Mouse (Mus musculus): ENCODE data around the gene Aqp1.

Gene Aqp1

DNA sequence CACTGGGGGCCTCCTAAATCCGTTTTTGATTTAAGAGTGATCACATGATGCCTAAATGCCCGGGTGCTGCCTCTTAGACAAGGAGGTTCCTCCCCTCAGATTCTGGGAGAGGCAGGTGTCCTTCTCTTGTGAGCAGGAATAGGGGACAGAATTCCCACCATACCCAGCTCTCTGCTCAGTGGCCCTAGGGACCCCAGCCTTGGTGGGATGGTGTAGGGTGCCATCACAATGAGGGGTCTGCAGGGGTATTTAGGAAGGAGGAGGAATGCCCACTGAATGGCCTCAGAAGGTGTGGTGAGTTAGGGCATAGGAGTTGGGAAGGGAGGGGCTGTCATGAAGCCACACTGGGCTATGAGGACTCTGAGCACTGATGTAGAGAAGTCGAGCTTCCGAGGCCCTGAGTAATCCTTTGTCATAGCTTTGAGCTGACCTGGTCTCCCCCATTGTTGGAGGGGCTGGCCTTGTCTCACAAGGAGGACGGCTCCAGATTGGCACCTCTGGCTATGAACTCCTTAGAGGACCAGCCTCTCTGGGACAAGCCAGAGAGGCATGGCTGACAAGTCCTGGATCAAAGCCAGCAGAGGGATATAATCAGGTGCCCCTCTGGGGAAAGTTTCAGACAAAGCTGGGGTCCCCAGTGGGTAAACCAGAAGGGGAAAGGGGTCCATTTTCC lies 4.0 kb upstream of the Aqp1 start:
- no peak for DNase-seq

DNA sequence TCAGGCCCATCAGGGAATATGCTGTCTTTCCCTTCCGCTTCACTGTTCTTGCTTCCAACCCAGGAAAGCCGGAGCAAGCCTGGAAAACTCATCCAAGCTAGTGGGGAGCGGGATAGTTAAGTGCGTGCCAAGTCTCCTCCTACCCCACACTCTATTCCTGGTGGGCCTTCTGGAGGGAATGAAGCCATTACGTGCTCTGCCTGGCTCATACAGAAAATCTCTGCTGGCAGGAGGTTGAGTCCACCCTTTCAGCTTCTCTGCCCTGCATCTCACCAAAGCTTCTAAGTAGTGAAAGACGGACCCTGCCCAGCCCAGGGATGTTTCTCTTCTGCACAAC lies 3.5 kb upstream of the Aqp1 start:
- DNase-seq: no peak

DNA sequence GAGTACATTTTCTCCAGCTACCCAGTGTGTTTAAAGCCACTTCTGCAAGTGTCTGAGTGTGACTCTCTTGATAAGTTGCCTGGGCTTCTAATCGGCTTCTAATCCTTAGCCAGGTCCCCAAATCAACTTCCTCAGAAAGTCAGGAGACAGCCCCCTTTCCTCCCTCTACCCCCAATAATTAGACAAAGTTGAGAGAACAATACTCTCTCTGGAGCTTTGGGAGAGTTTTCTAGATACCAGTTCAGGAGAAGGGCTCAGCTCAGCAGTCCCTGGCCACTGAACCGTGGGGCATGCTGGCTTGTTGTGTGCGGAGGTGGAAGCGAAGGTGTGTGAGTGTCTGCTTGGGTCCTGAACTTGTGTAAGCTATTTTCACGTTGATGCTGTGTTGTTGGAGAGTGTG lies 1.0 kb downstream of the Aqp1 start:
- DNase-seq: no peak

DNA sequence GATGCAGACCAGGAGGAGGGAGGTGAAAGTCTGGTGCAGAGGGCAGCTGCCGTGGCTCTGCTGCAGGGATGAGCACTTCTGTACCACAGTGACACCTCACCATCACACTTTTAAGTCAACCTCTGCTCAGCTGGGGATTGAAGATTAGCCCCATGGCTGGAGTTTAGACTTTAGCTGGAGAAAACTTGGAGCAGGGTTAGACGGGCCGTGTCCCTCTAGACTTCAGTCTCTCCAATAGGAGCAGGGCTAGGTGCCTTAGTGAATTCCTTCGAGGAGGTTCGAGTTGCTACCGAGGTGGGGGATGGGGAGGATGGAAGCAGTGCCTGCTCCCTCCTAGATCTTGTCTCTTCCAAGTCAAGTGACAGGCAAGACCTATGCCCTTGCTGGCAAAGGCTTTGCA lies 1.8 kb downstream of the Aqp1 start:
- DNase-seq: no peak

DNA sequence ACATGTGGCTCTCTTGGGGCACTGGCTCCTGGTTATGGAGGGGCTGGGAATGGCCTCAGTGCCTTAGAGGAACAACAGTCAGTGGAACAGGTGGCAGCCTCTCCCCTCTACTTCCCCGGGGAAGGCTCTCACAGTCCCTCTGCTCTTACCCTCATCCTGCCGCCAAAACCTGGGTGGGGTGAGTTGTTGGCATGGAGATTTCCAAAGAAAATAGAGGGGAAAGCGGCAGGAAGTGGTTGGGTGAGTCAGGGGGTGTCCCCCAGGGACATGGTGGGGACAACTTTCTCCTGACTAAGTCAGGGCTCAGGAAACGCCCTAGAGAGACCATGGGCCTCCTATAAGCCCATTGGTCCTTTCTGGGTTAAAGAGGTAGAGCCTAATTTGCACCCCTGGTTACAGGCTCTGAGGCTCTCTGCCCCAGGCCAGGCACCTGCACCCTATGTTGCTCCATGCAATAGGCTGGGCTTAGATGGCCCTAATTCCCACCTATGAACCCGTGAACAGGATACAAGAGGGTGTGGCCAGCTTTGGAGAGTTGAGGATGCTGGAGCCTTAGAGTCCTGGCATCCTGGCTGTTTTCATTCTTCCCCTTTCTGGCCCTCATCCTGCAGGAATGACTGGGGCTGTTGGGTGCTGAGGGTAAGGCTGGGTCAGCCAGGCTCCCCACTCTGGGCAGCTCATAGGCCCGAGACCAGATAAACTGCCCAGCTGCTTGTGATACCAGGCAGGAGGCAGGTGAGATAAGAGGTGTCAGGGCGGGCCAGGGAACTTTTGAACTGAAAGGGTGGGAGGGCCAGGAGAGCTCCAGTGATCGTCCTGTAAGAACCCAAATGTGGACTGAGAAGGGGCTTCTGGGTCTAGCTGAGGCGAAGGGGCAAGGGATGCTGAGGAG lies 2.9 kb downstream of the Aqp1 start:
- no peak for DNase-seq

- no peak for DNase-seq
These were observed 5.5 kb downstream of the Aqp1 start for GRCm38 (mm10) chr6:55341688-55342087.

GRCm38 (mm10) chr6:55342328-55342727 lies 6.1 kb downstream of the Aqp1 start:
- no peak for DNase-seq

DNA sequence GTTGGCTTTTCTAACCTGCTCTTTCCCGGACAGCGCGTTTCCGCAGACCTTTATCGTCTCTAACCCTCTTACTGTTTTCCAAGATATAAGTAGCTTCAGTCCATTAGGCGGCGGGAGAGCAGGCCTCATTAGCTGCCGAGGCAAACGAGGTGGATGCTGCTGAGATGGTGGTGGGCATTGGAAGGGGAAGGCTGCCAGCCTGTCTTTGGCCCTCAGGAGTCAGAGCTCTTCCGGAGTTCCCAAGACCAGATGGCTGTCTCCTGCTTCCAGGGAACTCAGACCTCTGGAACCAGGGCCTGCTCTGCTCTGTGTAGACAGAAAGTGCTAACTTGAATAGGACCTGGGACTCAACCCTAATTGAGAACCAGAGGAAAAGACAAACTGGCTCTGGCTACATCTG lies 7.2 kb downstream of the Aqp1 start:
- no peak for DNase-seq

- no peak for DNase-seq
These were observed 8.2 kb downstream of the Aqp1 start for GRCm38 (mm10) chr6:55344291-55345016.

DNA sequence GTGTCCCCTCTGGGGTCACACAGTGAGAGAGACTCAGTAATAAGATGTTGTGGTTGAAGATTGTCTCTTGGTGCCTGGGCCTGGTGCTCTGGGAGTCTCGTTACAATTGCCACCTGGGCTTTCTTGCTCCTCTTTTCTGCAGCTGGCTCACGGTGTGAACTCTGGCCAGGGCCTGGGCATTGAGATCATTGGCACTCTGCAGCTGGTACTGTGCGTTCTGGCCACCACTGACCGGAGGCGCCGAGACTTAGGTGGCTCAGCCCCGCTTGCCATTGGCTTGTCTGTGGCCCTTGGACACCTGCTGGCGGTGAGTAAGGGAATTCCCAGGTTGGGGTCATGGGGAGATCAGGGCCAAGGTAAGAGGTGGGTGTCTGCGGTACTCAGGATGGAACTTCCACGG lies 9.0 kb downstream of the Aqp1 start:
- DNase-seq: no peak

- no peak for DNase-seq
These were observed 10.3 kb downstream of the Aqp1 start for GRCm38 (mm10) chr6:55346491-55346890.

DNA sequence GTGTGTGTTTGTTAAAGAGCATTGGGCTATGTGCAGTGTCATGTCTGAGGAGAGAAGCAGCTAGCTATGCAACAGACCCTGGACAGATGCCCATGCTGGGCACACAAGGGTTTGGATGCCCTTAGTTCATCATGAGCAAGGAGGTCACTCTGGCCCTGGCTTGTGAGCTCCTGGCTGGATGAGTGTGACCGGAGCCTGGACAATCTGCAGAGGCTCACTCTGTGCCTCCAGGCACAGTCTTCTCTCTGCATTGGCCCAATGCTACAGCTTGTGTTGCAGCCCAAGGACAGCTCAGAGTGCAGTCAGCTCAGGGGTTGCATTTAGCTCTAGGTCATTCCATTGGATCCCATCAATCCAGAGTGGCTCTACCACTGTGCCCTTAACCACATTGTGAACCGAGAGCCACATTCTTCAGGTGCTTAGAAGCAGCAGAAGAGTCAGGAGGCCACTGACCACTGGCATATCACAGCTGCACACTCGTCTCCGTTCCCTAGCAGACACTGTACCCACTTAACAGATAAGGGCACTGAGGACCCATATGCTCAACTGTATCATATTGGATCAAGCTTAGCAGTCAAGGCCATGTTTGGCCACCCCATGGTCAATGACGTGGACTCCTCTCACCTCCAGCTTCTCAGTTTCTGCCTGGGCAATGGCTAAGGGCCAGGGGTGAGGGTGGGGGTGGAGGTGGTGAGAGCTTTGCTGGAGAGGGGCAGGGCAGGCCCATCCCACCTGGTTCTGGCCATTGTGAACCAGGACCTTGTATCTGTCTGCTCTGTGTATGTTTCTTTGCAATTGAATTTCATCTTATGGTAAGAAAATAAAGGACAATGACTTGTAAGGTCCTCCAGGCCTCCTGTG lies 11.7 kb downstream of the Aqp1 start:
- no peak for DNase-seq

GRCm38 (mm10) chr6:55349231-55349630 lies 13.0 kb downstream of the Aqp1 start:
- DNase-seq: no peak

- DNase-seq: no peak
These were observed 14.2 kb downstream of the Aqp1 start for GRCm38 (mm10) chr6:55350383-55350952.

- DNase-seq: no peak
These were observed 15.5 kb downstream of the Aqp1 start for GRCm38 (mm10) chr6:55351712-55352111.

DNA sequence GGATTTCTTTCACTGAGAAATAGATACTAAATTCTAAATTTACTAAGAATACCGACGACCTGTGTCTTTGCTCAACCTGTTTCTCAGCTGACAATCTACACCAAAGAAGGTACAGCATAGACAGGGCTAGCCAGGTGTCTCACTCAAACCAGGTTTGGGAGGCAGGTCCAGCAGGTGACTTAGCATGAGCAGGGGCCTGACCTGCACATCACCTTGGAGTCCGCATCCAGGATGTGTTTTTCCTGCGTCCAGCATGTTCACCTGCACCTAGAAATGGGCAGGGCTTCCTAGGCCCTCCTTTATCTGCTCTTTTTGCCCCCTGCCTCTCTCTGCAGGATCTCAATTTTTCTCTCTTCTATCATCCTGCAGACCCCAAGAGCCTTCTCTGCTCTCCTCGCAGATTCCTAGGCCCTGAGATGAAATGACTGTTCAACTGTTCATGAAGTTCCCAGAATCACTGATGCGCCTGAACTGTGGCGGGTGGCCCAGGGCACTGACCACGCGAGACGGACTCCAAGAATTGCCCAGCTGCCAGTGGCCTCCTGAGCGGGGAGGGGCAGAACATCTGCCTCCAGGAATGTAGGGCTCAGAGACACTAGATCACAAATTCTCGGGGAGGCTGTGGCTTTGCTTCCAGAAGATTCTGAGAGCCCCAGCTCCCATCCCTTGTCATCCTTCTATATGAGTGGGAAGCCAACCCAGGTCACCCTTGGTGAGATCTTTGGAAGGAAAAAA lies 17.6 kb downstream of the Aqp1 start:
- no peak for DNase-seq

DNA sequence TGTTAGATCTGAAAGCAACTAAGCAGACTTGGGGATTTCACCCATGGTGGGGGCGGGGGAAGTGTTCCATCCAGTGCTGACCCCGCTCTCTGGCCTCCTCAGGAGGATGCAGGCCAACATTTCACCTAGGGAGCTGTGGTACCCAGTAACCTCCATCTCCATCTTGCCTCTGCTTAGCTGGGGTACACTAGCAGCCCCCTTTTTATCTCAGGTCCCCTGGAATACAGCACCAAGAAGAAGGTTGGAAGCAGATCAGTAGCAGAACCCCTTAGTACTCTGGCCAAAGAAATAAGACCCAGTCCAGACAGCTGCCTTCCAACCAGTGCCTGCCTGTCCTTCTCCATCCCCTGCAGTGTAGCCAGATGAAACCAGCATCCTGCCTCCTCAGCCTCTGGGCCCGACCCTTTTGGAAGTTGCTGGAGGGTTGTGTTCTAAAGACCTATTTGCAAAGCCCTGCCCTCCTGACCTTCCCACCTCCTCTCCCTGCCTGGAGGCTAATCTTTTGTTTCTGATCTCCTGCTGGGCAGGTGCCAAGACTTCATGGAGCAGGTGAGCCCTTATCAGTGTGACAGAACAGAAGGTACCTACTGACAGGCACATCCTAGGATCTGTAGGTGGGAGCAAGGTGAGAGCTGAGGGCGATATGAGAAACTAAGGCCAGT lies 18.4 kb downstream of the Aqp1 start:
- no peak for DNase-seq

DNA sequence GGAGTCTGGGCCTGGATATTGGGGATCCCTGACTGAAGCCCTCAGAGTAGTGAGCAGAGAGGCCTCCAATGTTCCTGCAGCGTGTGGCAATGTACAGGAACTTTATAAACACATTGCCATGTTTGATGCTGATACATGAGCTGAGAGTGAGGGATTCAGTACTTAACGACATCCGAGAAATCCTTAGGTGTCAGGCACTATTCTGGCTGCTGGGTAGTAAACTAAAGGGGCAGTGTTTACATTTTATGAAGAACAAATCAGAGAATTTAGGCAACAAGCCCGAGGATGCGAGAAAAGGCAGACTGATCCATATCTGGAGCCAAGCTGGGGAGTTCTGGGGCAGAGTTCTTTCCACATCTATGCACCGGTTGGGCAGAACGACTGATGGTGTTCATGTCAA lies 19.3 kb downstream of the Aqp1 start:
- no peak for DNase-seq

GRCm38 (mm10) chr6:55356017-55356703 lies 19.9 kb downstream of the Aqp1 start:
- no peak for DNase-seq

GRCm38 (mm10) chr6:55356976-55357635 lies 20.9 kb downstream of the Aqp1 start:
- no peak for DNase-seq

All from right cerebral cortex, postnatal 25 days (tissue).